Mouse (Mus musculus): ENCODE results near the gene Vwa3a. TPM values are rescaled to one million over a fixed set of nuclear protein-coding genes. Genes with fewer than 3 reads are reported as not detected.

Gene Vwa3a
- polyA plus RNA-seq, 1 experiment, result 0.53 TPM

- DNase-seq, result no peak
- Histone ChIP-seq H3K36me3 (ENCODE audit: control insufficient read depth, insufficient read depth, low read length) (no peaks in the 10 kb centered on the region), H3K4me3 (ENCODE audit: insufficient read depth, low read depth, low read length) (no peak overlapping the region), H3K4me1 (ENCODE audit: control insufficient read depth, insufficient read depth, low read length) (no peaks in the 10 kb centered on the region), H3K27me3 (replicated peaks; ENCODE audit: control insufficient read depth, insufficient read depth, low read length) (no peaks in the 10 kb centered on the region; the same call in 1 of the 2 replicates), H3K27ac (ENCODE audit: insufficient read depth, low read depth, low read length) (no peak overlapping the region)
- WGBS, result 64% methylated on average over 2 of the region's 2 CpGs
- TF ChIP-seq POLR2A (IDR thresholded peaks at IDR 0.05; ENCODE audit: low read depth, low read length), result no peak
- no peak for TF ChIP-seq CTCF (conservative IDR thresholded peaks at IDR 0.05; ENCODE audit: insufficient read depth, insufficient read length, low read depth, low read length)
Measured at GRCm38 (mm10) chr7:120778012-120778411, 38.9 kb downstream of the Vwa3a start.

GRCm38 (mm10) chr7:120795544-120795943 is 56.4 kb downstream of the Vwa3a start:
- 52% methylated on average over 4 of the region's 4 CpGs for WGBS
- Histone ChIP-seq H3K36me3 (ENCODE audit: control insufficient read depth, insufficient read depth, low read length) (no peaks in the 10 kb centered on the region), H3K4me1 (ENCODE audit: control insufficient read depth, insufficient read depth, low read length) (no peaks in the 10 kb centered on the region), H3K4me3 (ENCODE audit: insufficient read depth, low read depth, low read length) (no peak overlapping the region), H3K27ac (ENCODE audit: insufficient read depth, low read depth, low read length) (no peak overlapping the region), H3K27me3 (replicated peaks; ENCODE audit: control insufficient read depth, insufficient read depth, low read length) (no peaks in the 10 kb centered on the region)
- no peak for TF ChIP-seq POLR2A (IDR thresholded peaks at IDR 0.05; ENCODE audit: low read depth, low read length)
- TF ChIP-seq CTCF (conservative IDR thresholded peaks at IDR 0.05; ENCODE audit: insufficient read depth, insufficient read length, low read depth, low read length), result no peak
- no peak for DNase-seq

GRCm38 (mm10) chr7:120796369-120796768 is 57.3 kb downstream of the Vwa3a start:
- WGBS, result 65% methylated on average over 3 of the region's 3 CpGs
- Histone ChIP-seq H3K27ac (ENCODE audit: insufficient read depth, low read depth, low read length) (no peak overlapping the region), H3K27me3 (replicated peaks; ENCODE audit: control insufficient read depth, insufficient read depth, low read length) (no peaks in the 10 kb centered on the region), H3K36me3 (ENCODE audit: control insufficient read depth, insufficient read depth, low read length) (no peaks in the 10 kb centered on the region), H3K4me1 (ENCODE audit: control insufficient read depth, insufficient read depth, low read length) (no peaks in the 10 kb centered on the region), H3K4me3 (ENCODE audit: insufficient read depth, low read depth, low read length) (no peak overlapping the region)
- no peak for DNase-seq
- TF ChIP-seq CTCF (conservative IDR thresholded peaks at IDR 0.05; ENCODE audit: insufficient read depth, insufficient read length, low read depth, low read length), result no peak
- no peak for TF ChIP-seq POLR2A (IDR thresholded peaks at IDR 0.05; ENCODE audit: low read depth, low read length)

- Histone ChIP-seq H3K27ac (ENCODE audit: insufficient read depth, low read depth, low read length) (no peak overlapping the region), H3K27me3 (replicated peaks; ENCODE audit: control insufficient read depth, insufficient read depth, low read length) (no peaks in the 10 kb centered on the region), H3K4me1 (ENCODE audit: control insufficient read depth, insufficient read depth, low read length) (no peaks in the 10 kb centered on the region), H3K4me3 (ENCODE audit: insufficient read depth, low read depth, low read length) (no peak overlapping the region), H3K36me3 (ENCODE audit: control insufficient read depth, insufficient read depth, low read length) (no peaks in the 10 kb centered on the region)
- 90% methylated on average over 2 of the region's 2 CpGs for WGBS
- DNase-seq, result no peak
- TF ChIP-seq CTCF (conservative IDR thresholded peaks at IDR 0.05; ENCODE audit: insufficient read depth, insufficient read length, low read depth, low read length), result no peak
- TF ChIP-seq POLR2A (IDR thresholded peaks at IDR 0.05; ENCODE audit: low read depth, low read length), result no peak
Measured at GRCm38 (mm10) chr7:120803268-120803667, 64.2 kb downstream of the Vwa3a start.

GRCm38 (mm10) chr7:120809705-120810104 is 70.6 kb downstream of the Vwa3a start:
- H3K36me3 ChIP-seq (ENCODE audit: control insufficient read depth, insufficient read depth, low read length), result no peaks in the 10 kb centered on the region
- DNase-seq, result no peak
- no peak overlapping the region for H3K27ac ChIP-seq (ENCODE audit: insufficient read depth, low read depth, low read length)
- H3K4me1 ChIP-seq (ENCODE audit: control insufficient read depth, insufficient read depth, low read length), result no peaks in the 10 kb centered on the region
- H3K27me3 ChIP-seq (replicated peaks; ENCODE audit: control insufficient read depth, insufficient read depth, low read length), result 0 out of 2 replicates have a peak, but pooled peaks cover 1% of the 10 kb centered on the region
- H3K4me3 ChIP-seq (ENCODE audit: insufficient read depth, low read depth, low read length), result no peak overlapping the region
- WGBS, result 8% methylated on average over 27 of the region's 27 CpGs
- TF ChIP-seq CTCF (conservative IDR thresholded peaks at IDR 0.05; ENCODE audit: insufficient read depth, insufficient read length, low read depth, low read length) (no peak), POLR2A (IDR thresholded peaks at IDR 0.05; ENCODE audit: low read depth, low read length) (no peak)

- Histone ChIP-seq H3K4me1 (ENCODE audit: control insufficient read depth, insufficient read depth, low read length) (no peaks in the 10 kb centered on the region), H3K36me3 (ENCODE audit: control insufficient read depth, insufficient read depth, low read length) (no peaks in the 10 kb centered on the region), H3K27me3 (replicated peaks; ENCODE audit: control insufficient read depth, insufficient read depth, low read length) (0 out of 2 replicates have a peak, but pooled peaks cover 1% of the 10 kb centered on the region), H3K4me3 (ENCODE audit: insufficient read depth, low read depth, low read length) (no peak within 1 kb of the TSS), H3K27ac (ENCODE audit: insufficient read depth, low read depth, low read length) (no peak within 1 kb of the TSS)
- 88% methylated on average over 6 of the region's 6 CpGs for WGBS
- no peak for DNase-seq
- TF ChIP-seq POLR2A (IDR thresholded peaks at IDR 0.05; ENCODE audit: low read depth, low read length) (no peak), CTCF (conservative IDR thresholded peaks at IDR 0.05; ENCODE audit: insufficient read depth, insufficient read length, low read depth, low read length) (no peak)
Measured at GRCm38 (mm10) chr7:120811834-120812415, 72.8 kb downstream of the Vwa3a start, which contains the start of gene Gm5737. Gene Gm5737 (plus strand): TSS chr7:120812365.

- H3K27ac ChIP-seq (ENCODE audit: insufficient read depth, low read depth, low read length), result no peak overlapping the region
- DNase-seq, result no peak
- H3K27me3 ChIP-seq (replicated peaks; ENCODE audit: control insufficient read depth, insufficient read depth, low read length), result no peaks in the 10 kb centered on the region
- TF ChIP-seq POLR2A (IDR thresholded peaks at IDR 0.05; ENCODE audit: low read depth, low read length) (no peak), CTCF (conservative IDR thresholded peaks at IDR 0.05; ENCODE audit: insufficient read depth, insufficient read length, low read depth, low read length) (no peak)
- no peaks in the 10 kb centered on the region for H3K36me3 ChIP-seq (ENCODE audit: control insufficient read depth, insufficient read depth, low read length)
- H3K4me1 ChIP-seq (ENCODE audit: control insufficient read depth, insufficient read depth, low read length), result no peaks in the 10 kb centered on the region
- H3K4me3 ChIP-seq (ENCODE audit: insufficient read depth, low read depth, low read length), result no peak overlapping the region
- WGBS, result 91% methylated on average over 6 of the region's 6 CpGs
Measured at GRCm38 (mm10) chr7:120817552-120817951, 78.4 kb downstream of the Vwa3a start.
